Mouse (Mus musculus): ENCODE results near the gene Mllt1.

DNA sequence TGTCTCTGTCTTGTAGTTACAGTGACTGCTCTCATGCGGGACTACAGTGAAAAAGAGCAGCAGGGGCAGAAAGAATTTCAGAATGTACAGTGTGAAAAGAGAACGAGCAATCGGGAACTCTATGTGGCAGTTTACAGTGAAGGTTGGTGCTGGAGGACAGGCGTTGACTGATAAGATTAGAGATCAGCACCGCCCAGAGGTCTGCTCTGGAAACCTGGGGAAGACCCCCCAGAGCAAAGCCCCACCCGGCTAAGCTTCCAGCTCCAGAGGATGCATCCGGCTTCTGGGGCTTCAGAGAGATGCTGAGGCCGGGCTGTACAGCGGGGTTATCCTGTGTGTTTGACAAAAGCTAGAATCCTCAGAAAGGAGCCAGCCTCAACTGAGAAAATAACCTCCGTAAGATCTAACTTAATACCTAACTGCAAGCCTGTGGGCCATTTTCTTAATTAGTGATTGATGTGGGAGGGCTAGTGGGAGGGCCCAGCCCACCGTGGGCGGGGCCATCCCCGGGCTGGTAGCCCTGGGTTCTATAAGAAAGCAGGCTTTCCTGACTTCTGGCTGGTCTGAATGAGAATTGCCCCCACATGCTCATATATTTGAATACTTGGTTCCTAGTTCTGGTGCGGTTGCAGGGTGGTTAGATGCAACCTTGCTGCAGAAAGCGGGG, 64.8 kb downstream of the Mllt1 start:
- no peak for TF ChIP-seq CTCF (IDR thresholded peaks at IDR 0.05; ENCODE audit: borderline replicate concordance, extremely low read depth, insufficient read depth, insufficient read length)
- no peak for TF ChIP-seq POLR2A (IDR thresholded peaks at IDR 0.05; ENCODE audit: borderline replicate concordance, extremely low read depth, insufficient read depth, insufficient read length, poor library complexity, severe bottlenecking)

Measured in brain, embryonic 14.5 days (tissue).